Comparison of ENCODE assay signal across 12 mouse cellular contexts in genomic region chr1:57875512-57875911, GRCm38 (mm10).
DNase-seq lines count a peak whose midpoint lies in the region; ATAC-seq lines count a peak whose summit lies in the region.
"Had no signal": no experiment of that assay in that cellular context is flagged by ENCODE, and none has a peak within 500 bp of the region (broad histone marks: within the 10 kb centered on the region; RNA-seq: fewer than 3 reads in every experiment).

No protein-coding gene starts in this region.

- no peaks in the 10 kb centered on the region for H3K36me3 ChIP-seq in midbrain, embryonic 11.5 days (ENCODE audit: control insufficient read depth, insufficient read depth, low read length)
- H3K36me3 ChIP-seq in midbrain, embryonic 10.5 days = no peaks in the 10 kb centered on the region
- H3K36me3 ChIP-seq in hindbrain, embryonic 16.5 days (ENCODE audit: control insufficient read depth, insufficient read depth, low read length) = no peaks in the 10 kb centered on the region
- H3K36me3 ChIP-seq: kidney, embryonic 15.5 days had no signal

- H3K4me1 ChIP-seq in midbrain, embryonic 11.5 days (ENCODE audit: control insufficient read depth, insufficient read depth, low read length) = peaks cover 20% of the 10 kb centered on the region
- H3K4me1 ChIP-seq in midbrain, embryonic 10.5 days = peaks cover 49% of the 10 kb centered on the region
- peaks cover 17% of the 10 kb centered on the region for H3K4me1 ChIP-seq in hindbrain, embryonic 16.5 days (ENCODE audit: control insufficient read depth, insufficient read depth, low read depth, low read length)

- no peak overlapping the region for H3K27ac ChIP-seq in midbrain, embryonic 11.5 days (ENCODE audit: low read depth, low read length)
- H3K27ac ChIP-seq in midbrain, embryonic 10.5 days (replicated peaks) = no peak overlapping the region; the same call in 1 of the 2 replicates
- peak overlapping the region; percentile 65 for H3K27ac ChIP-seq in hindbrain, embryonic 16.5 days (ENCODE audit: low read depth, low read length)
- H3K27ac ChIP-seq: kidney, embryonic 15.5 days; limb, embryonic 15.5 days had no signal

- ATAC-seq in cerebellum, adult (ENCODE audit: insufficient number of reproducible peaks, low FRiP score, low TSS enrichment) = 0 out of 2 replicates have a peak, but pooled peaks have one; percentile 6
- ATAC-seq in midbrain, embryonic 11.5 days (ENCODE audit: low FRiP score) = peak; percentile 26; the same call in 1 of the 2 replicates
- peak; percentile 89 for ATAC-seq in hindbrain, embryonic 16.5 days

- H3K27me3 ChIP-seq in midbrain, embryonic 11.5 days (ENCODE audit: control insufficient read depth, insufficient read depth, low read length) = no peaks in the 10 kb centered on the region
- peaks cover 4% of the 10 kb centered on the region for H3K27me3 ChIP-seq in midbrain, embryonic 10.5 days (ENCODE audit: low read depth, poor library complexity, severe bottlenecking)
- no peaks in the 10 kb centered on the region for H3K27me3 ChIP-seq in hindbrain, embryonic 16.5 days (replicated peaks; ENCODE audit: control insufficient read depth, insufficient read depth, low read length)
- H3K27me3 ChIP-seq: kidney, embryonic 15.5 days; limb, embryonic 15.5 days had no signal

- H3K4me2 ChIP-seq in midbrain, embryonic 11.5 days = peak overlapping the region; percentile 10; the same call in 1 of the 2 replicates
- peak overlapping the region; percentile 1; the same call in 1 of the 2 replicates for H3K4me2 ChIP-seq in hindbrain, embryonic 16.5 days (ENCODE audit: low read length)
- H3K4me2 ChIP-seq: kidney, embryonic 15.5 days; limb, embryonic 15.5 days had no signal

- 43% methylated on average over 7 of the region's 7 CpGs for WGBS in midbrain, embryonic 11.5 days
- WGBS in midbrain, embryonic 10.5 days = 60% methylated on average over 7 of the region's 7 CpGs
- WGBS in hindbrain, embryonic 16.5 days = 17% methylated on average over 7 of the region's 7 CpGs

- no peaks in the 10 kb centered on the region for H3K9me3 ChIP-seq in midbrain, embryonic 11.5 days (ENCODE audit: control insufficient read depth, low read length)
- H3K9me3 ChIP-seq in midbrain, embryonic 10.5 days (replicated peaks) = no peaks in the 10 kb centered on the region
- H3K9me3 ChIP-seq in hindbrain, embryonic 16.5 days (ENCODE audit: control insufficient read depth, low read length) = no peaks in the 10 kb centered on the region
- H3K9me3 ChIP-seq: kidney, embryonic 15.5 days; limb, embryonic 15.5 days had no signal

- H3K4me3 ChIP-seq in midbrain, embryonic 11.5 days (ENCODE audit: low read depth, low read length) = no peak overlapping the region
- no peak overlapping the region for H3K4me3 ChIP-seq in midbrain, embryonic 10.5 days
- H3K4me3 ChIP-seq in hindbrain, embryonic 16.5 days (ENCODE audit: low read length) = no peak overlapping the region
- H3K4me3 ChIP-seq: kidney, embryonic 15.5 days; limb, embryonic 15.5 days had no signal

- DNase-seq in cerebellum, adult 18-20 months = no peak
- no peak for DNase-seq in midbrain, embryonic 11.5 days (ENCODE audit: low spot score, missing footprints)
- DNase-seq in midbrain, embryonic 10.5 days (ENCODE audit: low spot score) = no peak
- peak; percentile 75 for DNase-seq in retina, postnatal 1 day
- DNase-seq in lung, postnatal 25 days (ENCODE audit: low spot score) = no peak
- DNase-seq in lung, adult 18-20 months = no peak
- DNase-seq: adrenal gland, postnatal 36 days; cerebellum, postnatal 36 days had no signal

- H3K9ac ChIP-seq in midbrain, embryonic 11.5 days (ENCODE audit: low read length) = no peak overlapping the region; the same call in 1 of the 2 replicates
- H3K9ac ChIP-seq in hindbrain, embryonic 16.5 days (ENCODE audit: low read depth, low read length) = no peak overlapping the region
- H3K9ac ChIP-seq: kidney, embryonic 15.5 days; limb, embryonic 15.5 days had no signal

Comparison
In these comparisons a context has a peak if more than half of its experiments do, and no peak if none do; other contexts are left out.
1. ATAC-seq: peak in every context shown above with its lines; median percentile 89 in hindbrain, embryonic 16.5 days; 26 in midbrain, embryonic 11.5 days; 6 in cerebellum, adult.